Mouse (Mus musculus): ENCODE measurements around the gene D16Ertd472e.

GRCm38 (mm10) chr16:78531957-78532605 lies 44.4 kb downstream of the D16Ertd472e start:
- no peak for TF ChIP-seq HCFC1 (IDR thresholded peaks at IDR 0.05; ENCODE audit: borderline replicate concordance, insufficient read depth, low read length)
- no peak for TF ChIP-seq CHD2 (IDR thresholded peaks at IDR 0.05; ENCODE audit: low read depth, low read length)
- TF ChIP-seq MAFK (IDR thresholded peaks at IDR 0.05; ENCODE audit: insufficient read depth, low read depth, low read length) = no peak
- TF ChIP-seq ZC3H11A (IDR thresholded peaks at IDR 0.05; ENCODE audit: borderline replicate concordance, low read depth, low read length) = no peak
- TF ChIP-seq ZNF384 (IDR thresholded peaks at IDR 0.05; ENCODE audit: low read depth, low read length) = no peak
